Mouse (Mus musculus) testis, postnatal 10 days (tissue): ENCODE results near the gene Gm20388.
A peak's percentile ranks its signal among the peaks of the same experiment; 100 is the strongest.

Source experiments
- DNase-seq: peaks from one replicate; pipeline ENCODE4 v3.0.0; 2021; ENCODE audit warnings: low spot score

Gm20388 gene

DNA sequence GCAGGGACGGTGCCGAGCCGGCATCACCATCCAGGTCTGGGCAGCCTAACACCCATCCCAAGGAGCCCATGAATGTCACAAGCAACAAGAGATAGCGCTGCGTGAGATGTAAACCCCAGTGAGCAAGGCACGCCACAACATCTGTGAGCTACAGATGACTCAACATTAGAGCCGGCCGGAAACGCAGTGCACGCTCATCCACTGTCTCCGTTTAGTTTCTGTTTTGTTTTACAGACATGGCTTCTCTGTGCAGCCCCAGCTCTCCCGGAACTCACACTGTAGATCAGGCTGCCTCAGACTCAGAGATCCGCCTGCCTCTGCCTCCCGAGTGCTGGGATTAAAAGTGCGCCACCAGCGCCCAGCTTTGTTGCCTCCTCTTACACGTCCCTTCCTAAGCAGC lies 3376.7 kb downstream of the Gm20388 start:
- DNase-seq, result no peak

- DNase-seq, result peak; percentile 70
These were observed 3379.5 kb downstream of the Gm20388 start for GRCm38 (mm10) chr8:123290166-123290565.

DNA sequence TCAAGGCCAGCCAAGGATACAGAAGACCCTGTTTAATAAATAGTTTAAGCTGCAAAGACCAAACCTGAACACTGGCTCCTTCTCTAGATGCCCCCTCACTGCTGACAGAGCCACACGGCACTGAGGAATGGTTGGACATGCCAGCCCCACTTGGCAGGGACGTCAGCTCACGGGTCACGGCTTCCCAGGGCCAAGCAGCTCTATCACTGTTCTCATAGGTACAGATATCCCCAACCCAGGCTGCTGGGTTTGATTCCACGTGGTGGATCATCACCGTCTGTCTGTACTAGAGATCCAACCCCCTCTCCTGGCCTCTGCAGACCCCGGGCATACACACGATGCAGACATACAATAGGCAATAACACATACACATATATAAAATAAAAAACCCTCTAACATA lies 3380.0 kb downstream of the Gm20388 start:
- DNase-seq, result no peak

GRCm38 (mm10) chr8:123291716-123292115 lies 3381.1 kb downstream of the Gm20388 start:
- no peak for DNase-seq

DNA sequence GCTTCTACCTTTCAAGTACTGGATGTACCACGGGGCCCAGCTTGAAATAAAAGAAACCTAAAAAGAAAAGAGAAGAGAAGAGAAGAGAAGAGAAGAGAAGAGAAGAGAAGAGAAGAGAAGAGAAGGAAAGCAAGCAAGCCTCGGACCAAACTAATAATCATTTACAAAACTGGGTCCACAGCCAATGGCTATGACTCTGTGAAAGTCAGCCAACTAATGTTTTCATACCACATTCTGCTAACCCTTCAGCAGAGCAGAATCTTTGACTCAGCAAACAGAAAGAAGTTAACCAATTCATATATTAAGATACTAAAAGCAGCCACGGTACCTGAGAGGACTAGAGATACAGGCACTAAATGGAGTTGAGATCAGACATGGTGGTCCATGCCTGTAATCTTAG lies 3381.6 kb downstream of the Gm20388 start:
- DNase-seq, result no peak

GRCm38 (mm10) chr8:123292785-123293184 lies 3382.1 kb downstream of the Gm20388 start:
- no peak for DNase-seq

DNA sequence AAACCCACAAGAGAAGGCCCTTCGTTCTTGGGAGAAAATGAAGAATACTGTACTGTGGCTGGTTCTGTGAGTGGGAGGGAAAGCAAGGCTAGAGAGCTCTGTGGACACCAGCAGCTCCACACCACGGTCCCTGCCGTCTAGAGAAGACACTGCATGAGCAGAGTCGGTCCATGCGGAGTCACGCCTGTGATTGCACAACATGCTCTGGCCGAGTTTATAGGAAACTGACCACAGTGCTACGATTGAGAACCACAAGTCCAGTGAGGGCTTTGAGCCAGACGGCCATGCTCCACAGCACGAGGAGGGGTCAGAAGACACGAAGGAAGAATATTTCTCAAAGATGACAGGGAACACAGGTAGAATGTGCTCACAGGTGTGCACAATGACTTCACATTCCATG lies 3387.7 kb downstream of the Gm20388 start:
- no peak for DNase-seq

GRCm38 (mm10) chr8:123308738-123309137 lies 3398.1 kb downstream of the Gm20388 start:
- DNase-seq, result no peak

DNA sequence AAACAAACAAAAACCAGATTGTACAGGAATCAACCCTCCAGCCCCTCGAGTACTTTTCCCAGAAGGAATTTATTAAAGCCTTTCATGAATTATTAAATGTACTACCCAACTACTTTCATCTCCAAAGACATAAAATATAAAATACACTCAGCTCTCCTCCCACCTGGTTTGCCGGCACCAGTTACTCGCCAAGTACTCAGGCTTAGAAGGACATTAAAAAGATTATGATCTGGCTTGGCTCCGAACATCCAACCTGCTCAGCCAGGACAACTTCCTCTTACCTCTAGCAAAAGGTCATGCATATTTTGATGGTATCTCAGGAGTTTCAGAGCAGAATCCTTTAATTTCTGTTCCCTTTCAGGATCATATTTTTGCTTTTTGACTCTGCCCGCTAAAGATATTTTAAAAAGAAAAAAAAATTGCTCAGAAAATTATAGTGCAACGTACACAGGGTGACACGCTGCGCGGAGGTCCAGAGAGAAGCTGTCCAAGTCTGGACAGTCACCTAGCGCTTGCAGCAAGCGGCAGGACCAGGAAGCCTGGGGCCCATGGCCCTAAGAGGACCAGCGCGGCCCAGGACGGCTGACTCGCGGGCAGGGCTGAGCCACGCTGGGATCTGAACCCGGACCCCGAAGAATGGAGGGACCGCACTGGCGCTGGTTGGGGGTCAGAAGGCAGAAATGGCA lies 3407.3 kb downstream of the Gm20388 start:
- DNase-seq, result no peak

DNA sequence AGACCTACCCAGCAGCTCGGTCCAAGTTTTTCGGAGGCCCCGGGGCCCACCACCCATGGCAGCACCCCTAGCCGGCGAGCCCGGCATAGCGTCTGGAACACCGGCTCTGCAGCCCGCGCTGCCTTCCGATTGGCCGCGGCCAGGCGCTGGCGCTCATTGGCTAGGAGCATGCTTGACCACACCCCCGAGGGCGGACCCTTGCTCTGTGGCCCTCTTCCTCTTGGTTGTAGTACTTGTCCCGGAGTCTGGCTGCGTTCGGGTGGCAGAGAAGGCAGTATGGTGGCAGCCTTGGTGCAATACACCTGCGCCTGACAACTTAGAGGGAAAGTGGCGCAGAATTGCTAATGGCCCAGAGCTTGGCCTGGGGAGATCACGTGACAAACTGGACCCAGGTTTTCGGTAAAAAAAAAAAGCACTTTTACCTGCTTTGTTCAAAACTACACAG lies 3407.8 kb downstream of the Gm20388 start, which contains the start of gene Fanca:
TSS of gene Fanca (minus strand) at position 110 of the 445 bp plus-strand sequence.
- DNase-seq, result peak; percentile 96

GRCm38 (mm10) chr8:123319522-123320164 lies 3409.0 kb downstream of the Gm20388 start:
- DNase-seq, result no peak

DNA sequence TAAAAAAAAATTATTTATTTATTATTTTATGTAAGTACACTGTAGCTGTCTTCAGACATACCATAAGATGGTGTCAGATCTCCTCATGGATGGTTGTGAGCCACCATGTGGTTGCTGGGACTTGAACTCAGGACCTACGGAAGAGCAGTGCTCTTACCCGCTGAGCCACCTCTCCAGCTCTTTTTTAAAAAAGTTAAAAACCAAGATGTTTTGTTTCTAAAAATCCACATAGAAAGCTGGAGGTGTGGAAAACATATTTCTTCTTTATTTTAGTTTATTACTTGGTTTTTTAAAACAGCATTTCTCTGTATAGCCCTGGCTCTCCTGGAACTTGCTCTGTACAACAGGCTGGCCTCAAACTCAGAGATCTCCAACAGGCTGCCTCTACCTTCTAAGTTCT lies 3417.9 kb downstream of the Gm20388 start:
- DNase-seq, result no peak

- DNase-seq, result no peak
These were observed 3418.7 kb downstream of the Gm20388 start for GRCm38 (mm10) chr8:123329350-123329749.

- DNase-seq, result no peak
These were observed 3419.3 kb downstream of the Gm20388 start for GRCm38 (mm10) chr8:123329961-123330360.

GRCm38 (mm10) chr8:123330701-123331100 lies 3420.1 kb downstream of the Gm20388 start:
- no peak for DNase-seq

GRCm38 (mm10) chr8:123331301-123331700 lies 3420.7 kb downstream of the Gm20388 start:
- no peak for DNase-seq

DNA sequence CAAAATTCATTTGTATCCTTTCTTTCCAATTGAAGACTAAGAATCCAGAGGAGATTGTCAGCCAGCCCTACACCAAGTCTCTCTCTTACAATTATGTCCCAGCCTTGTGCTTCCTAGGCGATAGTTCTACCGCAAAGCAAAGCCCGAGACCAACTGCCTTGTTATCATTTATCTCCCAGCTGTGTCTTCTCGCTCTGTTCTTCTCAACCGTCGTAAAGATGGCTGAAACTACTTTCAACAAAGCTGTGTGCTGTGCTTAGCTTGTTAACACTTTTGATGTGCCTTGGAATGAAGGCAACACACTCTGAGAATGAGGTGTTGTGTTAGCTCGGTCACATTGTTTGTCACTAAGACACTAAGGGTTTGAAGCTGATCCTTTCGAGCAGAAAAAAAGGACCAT lies 3421.2 kb downstream of the Gm20388 start:
- no peak for DNase-seq

DNA sequence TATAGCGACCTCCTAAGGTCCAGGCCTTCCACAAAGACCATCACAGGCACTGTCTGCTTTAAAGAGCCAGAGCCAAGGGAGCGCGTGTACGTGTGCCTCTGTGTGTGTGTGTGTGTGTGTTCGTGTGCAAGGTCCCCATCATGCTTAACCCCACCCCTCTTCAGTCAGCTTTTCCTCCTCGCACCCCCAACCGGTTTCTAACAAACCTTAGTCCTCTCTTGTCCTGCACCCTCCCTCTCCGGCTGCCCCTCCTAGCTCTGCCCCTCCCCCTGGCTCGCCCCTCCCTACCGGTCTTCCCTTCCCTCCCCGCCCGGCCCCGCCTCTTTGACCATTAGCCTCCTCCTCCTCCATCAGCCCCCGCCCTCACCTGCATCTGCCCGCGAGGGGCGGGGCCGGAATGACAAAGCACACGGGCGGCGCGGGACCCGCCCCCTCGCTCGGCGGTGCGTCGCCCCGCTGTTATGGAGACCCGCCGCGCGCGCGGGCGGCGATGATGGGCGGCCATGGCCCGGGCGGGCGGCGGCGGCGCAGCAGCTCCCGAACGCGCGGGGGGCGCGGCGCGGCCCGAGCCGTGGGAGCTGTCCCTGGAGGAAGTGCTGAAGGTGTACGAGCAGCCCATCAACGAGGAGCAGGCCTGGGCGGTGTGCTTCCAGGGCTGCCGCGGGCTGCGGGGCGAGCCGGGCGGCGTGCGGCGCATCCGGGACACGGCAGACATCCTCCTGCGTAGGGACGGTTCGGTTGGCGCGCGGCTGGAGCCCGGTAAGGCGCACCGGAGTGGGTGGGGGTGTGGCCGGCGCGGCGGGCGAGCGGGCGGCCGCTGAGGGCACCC lies 3421.8 kb downstream of the Gm20388 start, which contains the start of gene Spire2:
TSS of gene Spire2 (plus strand) at position 452 of the 829 bp plus-strand sequence.
- peak; percentile 90 for DNase-seq

DNA sequence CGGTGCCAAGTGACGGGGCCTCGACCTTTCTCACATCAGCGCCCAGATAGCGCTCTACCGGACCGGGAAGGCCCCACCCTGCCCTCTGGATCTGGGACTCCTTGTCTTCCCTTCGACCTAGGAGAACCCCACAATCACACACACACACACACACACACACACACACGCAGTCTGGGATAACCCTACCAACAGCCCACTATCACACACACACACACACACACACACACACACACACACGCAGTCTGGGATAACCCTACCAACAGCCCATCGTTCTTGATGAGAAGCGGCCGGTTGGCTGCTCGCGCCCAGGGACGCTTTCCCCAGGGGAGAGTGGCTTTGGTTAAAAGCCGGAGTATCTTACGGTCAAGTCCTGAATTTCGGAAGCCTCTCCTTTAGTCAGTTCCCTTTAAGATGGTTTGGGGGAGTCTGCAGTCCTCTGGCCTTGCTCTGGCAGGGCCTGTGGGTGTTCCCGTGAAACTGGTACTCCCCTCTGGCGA lies 3422.5 kb downstream of the Gm20388 start:
- DNase-seq, result no peak

DNA sequence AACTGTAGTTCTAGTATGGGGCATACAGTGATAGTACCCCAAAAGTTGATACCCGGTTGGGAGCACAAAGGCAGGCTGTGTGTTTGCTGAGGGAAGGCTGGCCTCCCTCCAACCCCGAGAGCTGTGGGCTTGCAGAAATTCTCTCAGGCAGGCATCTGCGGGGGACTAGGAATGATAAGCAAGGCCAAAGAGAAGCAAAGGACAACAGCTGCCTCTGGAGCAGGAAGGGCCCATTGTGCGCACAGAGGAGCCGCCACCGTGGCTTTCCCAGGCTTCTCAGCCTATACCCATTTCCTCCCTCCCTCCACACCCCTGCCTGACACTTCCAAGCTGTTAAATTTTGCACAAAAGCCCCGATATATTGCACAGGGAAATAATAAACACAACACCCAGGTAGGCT lies 3423.2 kb downstream of the Gm20388 start:
- DNase-seq, result peak; percentile 70

DNA sequence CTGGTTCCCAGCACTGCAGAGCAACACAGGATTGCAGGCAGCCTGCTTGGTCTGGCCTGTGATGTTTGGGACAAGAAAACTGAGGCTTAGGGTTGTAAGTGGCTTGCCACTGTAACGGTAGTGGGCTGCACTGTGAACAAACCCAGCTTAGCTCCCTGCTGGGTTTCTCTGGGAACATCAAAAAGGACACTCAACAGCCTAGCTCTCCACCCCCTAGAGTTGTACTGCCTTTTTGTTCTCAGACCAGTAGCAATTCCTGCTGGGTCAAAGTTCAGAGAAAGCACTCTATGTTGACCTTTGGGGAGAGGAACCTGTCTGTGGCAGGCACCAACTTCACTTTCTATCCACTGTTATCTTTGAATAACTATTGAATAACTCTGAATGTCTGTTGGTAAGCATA lies 3423.8 kb downstream of the Gm20388 start:
- DNase-seq, result no peak

- no peak for DNase-seq
These were observed 3426.8 kb downstream of the Gm20388 start for GRCm38 (mm10) chr8:123337475-123337874.
